Mouse (Mus musculus) brown adipose tissue, adult 24 weeks (tissue): Measurements from ENCODE around the gene Ephb3. TPM values are rescaled to one million over a fixed set of nuclear protein-coding genes. Genes with fewer than 3 reads are reported as not detected.
"Not testable (repeated sequence)": the region's sequence is repeated elsewhere in the genome, so short reads cannot be mapped to it uniquely, and the experiment has no call there.

Experiments used
- H3K27ac ChIP-seq: fragments of 200-500 bp; replicated peaks from 2 replicates; pipeline ENCODE4 v1.5.1; 2012; ENCODE audit warnings: low read depth, mild to moderate bottlenecking, low read length
- H3K4me1 ChIP-seq: fragments of 200-500 bp; 2 replicates; pipeline ENCODE4 v1.6.1; 2012; ENCODE audit warnings: low read length, mixed read lengths; ENCODE audit not compliant: control insufficient read depth, insufficient read depth, insufficient read length
- H3K4me3 ChIP-seq: fragments of 200-500 bp; 2 replicates; pipeline ENCODE4 v1.5.1; 2012; ENCODE audit warnings: low read depth, mild to moderate bottlenecking, low read length, moderate library complexity; ENCODE audit not compliant: insufficient read depth
- polyA plus RNA-seq: library from polyadenylated mRNA; stranded (reverse); fragments of >200 nt; gene quantifications from 2 replicates; pipeline ENCODE4 v1.2.4, GENCODE M21; 2012; ENCODE audit not compliant: missing spikeins, insufficient read depth, insufficient read length

The Ephb3 gene
- polyA plus RNA-seq = not detected in 2 replicates

DNA sequence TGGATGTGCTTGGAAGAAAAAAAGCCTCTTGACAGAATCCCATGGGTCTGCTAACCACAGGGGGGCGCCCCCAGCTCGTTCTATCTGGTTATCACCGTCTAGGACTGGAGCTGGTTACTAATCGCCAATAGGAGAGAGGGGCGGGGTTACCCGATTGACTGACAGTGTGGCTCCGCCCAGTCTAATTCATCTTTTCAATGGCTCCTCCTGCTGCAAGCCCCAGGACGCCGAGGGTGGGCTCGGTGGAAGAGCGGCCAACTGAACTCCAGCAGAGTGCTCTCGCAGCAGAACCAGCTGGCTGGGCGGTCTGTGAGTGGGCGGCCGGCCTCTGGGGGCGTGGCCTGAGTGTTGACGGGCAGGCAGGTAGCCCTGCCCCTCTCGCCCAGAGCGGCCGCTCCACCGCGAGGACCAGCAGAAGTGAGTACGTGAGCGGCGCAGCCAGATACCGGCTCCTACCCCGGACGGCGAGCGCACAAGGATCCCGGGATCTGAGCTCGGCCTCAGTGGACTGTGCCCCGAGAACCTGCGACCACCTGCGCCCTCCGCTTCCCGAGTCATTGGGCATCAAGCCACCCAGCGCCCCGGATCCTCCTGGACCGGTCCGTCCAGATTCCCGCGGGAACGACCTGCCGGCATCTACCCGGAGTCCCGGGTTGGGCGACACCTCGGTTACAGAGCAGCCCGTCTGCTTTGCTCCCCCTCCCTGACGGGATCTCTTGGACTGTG, at the start of gene Ephb3:
TSS of gene Ephb3 (plus strand) at position 389 of the 726 bp plus-strand sequence.
- Histone ChIP-seq H3K4me1 (no peaks in the 10 kb centered on the region), H3K27ac (no peak within 1 kb of the TSS)

DNA sequence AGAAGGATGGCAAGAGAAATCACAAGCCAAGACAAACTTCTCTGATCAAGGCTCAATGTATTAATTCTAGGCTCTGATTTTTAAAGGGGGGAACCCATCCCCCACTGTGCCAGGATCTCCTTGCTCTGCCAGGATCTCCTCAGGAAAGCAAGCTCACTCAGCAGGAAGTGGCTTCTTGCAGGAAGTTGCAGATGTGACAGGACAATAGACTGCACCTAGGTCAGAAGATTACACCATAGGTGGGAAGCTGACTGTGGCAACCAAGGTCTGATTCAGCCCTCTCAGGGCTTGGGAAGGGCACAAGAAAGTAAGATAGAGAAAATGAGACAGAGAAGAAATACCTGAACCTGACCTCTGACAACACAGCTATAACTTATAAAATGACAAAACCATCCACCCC, 48.3 kb upstream of the Ephb3 start:
- not testable (repeated sequence) for H3K27ac ChIP-seq, H3K4me1 ChIP-seq, H3K4me3 ChIP-seq

More for the DNA sequence above, at the start of gene Ephb3:
- H3K4me3 ChIP-seq = peak within 1 kb of the TSS; percentile 55

DNA sequence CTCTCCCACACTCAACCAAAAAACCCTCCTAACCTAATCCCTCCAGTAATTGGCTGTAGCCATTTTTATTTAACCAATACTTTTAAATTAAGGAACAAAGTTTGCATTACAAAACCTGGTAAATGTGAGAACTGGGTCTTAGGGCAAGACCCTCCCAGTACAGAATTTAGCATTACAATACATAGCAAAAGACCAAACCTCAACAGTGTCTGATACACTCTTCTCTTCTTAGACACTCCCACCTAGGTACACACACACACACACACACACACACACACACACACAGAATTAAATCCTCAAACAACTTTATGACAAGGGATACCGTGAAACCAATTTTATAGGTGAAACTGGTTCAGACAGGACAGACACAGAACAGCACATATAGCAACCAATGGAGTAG, 45.3 kb upstream of the Ephb3 start:
- H3K4me1 ChIP-seq, H3K4me3 ChIP-seq, H3K27ac ChIP-seq: not testable (repeated sequence)

DNA sequence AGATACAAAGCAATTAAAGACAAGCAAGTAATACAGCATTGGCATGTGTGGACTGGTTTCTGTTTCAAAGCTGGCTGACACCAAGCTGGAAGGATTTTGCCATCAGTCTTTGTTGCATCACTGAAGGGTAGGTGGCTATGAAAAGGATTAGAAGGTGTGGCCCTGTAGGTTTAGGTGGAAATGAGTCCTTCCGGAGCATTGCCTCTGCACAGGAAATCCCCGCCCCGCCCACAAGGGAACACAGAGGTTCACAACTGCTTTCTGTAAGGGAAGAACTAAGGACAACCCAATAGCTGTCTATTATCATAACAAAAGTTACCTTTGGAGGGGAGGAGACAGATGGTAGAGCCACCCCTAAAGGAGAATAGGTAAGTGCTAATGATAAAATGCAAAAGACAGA, 41.1 kb upstream of the Ephb3 start:
- H3K27ac ChIP-seq, H3K4me3 ChIP-seq, H3K4me1 ChIP-seq: not testable (repeated sequence)

DNA sequence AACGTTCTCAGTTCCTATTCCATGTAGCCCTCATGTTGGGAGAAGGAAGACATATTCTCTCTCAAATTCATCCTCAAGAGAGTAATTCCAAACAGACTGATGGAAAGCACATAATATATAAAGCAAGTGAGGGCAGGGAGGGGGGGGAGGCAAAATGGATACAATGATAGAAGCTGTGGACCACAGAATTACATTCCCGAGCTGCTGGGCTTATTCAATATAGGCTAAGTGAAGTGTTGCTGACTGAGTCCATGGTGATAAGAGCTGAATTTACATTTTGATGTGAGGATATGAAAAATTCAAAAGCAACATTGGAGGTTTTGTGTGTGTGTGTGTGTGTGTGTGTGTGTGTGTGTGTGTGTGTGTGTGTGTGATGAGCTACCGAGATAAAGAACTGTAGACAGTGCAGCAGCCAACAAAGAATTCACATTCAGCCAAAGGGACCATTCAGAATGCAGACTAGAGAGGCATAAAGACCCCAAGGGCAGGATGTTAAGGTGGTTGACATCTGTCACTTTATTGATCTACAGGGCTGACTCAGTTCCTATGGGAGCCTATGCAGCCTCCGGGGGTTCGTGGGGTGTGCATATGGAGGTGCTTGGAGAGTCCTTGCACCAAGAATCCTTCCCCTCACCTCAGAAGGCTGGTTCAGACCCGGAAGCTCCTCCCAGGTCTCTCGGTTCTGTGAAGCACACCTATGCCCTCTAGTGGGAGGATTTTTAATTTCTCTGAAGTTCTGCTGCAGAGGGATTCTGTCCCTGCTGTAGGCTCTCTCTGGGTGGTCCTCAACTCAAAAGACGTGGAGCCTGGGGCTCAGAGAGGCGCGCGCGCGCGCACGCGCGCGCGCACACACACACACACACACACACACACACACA, 39.0 kb upstream of the Ephb3 start:
- not testable (repeated sequence) for H3K4me1 ChIP-seq, H3K27ac ChIP-seq, H3K4me3 ChIP-seq

DNA sequence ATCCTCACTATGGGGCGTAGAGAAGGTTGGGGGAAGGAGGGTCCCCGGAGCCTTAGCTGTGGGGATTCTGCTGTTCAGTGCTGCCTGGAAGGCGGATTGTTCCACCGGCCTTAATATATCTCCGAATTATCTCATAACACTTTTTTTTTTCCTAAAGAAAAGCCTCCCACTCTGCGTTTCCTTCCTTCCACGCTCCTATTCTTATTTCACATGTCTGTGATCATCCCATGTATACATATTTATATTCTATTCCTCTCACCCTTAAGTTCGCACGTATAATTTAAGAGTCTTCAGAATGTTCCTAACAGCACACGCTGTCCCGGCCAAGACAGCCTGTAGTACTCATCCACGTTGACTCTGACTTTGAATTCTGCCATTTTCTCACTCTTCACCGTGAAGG, 35.8 kb upstream of the Ephb3 start:
- Histone ChIP-seq H3K4me1 (no peaks in the 10 kb centered on the region), H3K27ac (no peak overlapping the region), H3K4me3 (no peak overlapping the region)

DNA sequence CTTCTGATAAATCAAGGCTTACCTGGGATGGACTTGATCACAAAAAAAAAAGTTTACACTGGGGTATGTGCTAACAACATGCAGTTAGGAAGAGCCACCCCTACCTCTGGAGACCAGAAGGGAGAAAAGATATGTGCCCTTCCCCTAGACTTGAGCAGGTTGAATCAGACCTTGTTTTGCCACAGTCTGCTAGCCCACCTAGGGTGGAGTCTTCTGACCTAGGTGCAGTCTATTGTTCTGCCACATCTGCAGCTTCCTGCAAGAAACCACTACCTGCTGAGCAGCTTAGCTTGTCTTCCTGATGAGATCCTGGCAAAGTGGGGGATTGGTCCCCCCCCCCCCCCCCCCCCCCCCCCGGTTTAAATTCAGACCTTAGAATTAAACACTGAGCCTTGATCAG, 29.3 kb upstream of the Ephb3 start:
- Histone ChIP-seq H3K27ac (no peak overlapping the region), H3K4me1 (no peaks in the 10 kb centered on the region), H3K4me3 (no peak overlapping the region)

DNA sequence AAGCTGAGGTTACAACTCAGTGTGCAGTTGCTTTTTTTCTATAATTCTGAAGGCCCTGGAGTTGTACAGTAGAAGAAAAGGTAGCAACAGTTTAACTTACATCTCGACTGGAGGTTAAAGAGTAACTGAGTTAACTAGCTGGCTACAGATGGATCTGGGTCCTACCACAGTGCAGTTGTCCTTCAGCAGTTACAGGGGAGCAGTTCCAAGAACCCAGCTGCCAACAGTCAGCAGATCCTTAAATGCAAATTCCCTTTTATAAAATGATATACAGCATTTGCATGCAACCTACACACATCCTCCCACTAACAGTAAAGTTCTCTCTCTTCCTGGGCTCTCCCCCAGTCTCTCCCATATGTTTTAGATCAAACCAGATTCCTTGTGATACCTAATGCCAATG, 22.4 kb upstream of the Ephb3 start:
- Histone ChIP-seq H3K4me3 (no peak overlapping the region), H3K4me1 (no peaks in the 10 kb centered on the region), H3K27ac (no peak overlapping the region)

DNA sequence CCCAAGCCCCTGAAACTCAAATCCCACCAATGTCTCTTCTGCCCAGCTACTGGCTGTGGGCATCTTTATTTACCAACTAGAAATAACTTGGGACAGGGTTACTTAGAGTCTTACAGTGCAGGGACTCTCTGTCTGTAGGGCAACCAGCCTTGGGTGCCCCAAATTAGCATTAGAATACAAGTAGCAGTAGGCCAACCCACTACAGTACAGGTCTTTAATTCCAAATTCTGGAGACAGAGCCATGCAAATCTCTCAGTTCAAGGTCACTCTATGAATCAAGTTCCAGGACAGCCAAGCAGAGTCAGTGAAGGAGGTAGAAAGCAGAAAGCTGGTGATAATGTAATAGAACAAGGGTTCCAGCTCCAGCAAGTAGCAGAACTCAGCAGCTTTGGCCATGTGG, 19.9 kb upstream of the Ephb3 start:
- no peaks in the 10 kb centered on the region for H3K4me1 ChIP-seq
- no peak overlapping the region for H3K27ac ChIP-seq
- H3K4me3 ChIP-seq = no peak overlapping the region

DNA sequence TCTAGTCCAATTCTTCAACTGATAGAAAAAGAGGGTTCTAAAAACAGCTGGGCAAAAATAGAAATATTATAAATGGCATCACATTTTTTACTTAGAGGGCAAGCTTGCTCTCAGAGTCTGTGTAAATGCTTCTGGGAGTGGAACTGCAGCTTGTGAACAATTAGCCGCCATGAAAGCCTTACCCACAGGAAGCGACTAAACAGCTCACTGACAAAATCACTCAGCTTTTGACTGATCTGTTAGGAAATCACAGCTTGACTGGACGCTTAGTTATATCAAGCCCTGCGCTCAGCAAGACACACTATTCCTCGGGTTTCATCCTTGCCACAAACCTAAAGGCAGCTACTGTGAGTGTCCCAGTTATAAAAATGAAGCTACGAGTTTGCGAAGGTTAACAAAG, 17.0 kb upstream of the Ephb3 start:
- no peaks in the 10 kb centered on the region for H3K4me1 ChIP-seq
- H3K4me3 ChIP-seq = no peak overlapping the region
- H3K27ac ChIP-seq = no peak overlapping the region

DNA sequence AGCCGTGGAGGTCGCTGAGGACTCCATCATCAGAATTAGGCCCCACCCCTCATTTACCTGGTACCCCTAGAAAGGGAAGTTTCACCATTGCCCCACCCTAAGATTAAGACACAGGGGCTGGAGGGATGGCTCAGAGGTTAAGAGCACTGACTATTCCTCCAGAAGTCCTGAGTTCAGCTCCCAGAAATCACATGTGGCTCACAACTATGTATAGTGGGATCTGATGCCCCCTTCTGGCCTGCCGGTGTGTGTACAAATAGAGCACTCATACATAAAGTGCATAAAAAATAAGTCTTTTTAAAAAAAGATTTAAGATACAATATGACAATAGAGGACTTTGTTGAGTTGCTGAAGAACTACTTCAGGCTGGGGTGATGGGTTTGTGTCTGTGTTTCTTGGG, 16.2 kb upstream of the Ephb3 start:
- no peak overlapping the region for H3K4me3 ChIP-seq
- no peak overlapping the region for H3K27ac ChIP-seq

DNA sequence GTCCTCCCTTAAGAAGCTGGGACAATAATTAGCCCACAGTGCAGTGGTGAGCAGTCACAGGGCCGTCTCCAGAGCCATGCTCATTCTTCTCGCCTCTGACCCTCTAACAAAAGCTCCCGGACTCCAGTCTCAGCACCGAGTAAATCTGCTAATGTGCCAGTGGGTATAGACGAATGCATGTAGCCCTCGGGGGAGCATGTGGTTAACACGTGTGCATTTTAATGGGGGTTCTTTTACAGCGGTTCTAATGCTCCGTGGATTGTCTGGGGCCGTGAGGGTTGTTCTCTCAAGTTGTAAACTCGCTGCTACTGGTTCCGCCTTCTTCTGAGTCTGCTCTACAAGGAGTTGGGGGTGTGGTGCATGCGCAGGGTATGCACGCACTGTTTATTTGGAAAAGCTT, 13.0 kb upstream of the Ephb3 start:
- Histone ChIP-seq H3K4me1 (no peaks in the 10 kb centered on the region), H3K4me3 (no peak overlapping the region), H3K27ac (no peak overlapping the region)

More for the DNA sequence above, 16.2 kb upstream of the Ephb3 start:
- no peaks in the 10 kb centered on the region for H3K4me1 ChIP-seq

DNA sequence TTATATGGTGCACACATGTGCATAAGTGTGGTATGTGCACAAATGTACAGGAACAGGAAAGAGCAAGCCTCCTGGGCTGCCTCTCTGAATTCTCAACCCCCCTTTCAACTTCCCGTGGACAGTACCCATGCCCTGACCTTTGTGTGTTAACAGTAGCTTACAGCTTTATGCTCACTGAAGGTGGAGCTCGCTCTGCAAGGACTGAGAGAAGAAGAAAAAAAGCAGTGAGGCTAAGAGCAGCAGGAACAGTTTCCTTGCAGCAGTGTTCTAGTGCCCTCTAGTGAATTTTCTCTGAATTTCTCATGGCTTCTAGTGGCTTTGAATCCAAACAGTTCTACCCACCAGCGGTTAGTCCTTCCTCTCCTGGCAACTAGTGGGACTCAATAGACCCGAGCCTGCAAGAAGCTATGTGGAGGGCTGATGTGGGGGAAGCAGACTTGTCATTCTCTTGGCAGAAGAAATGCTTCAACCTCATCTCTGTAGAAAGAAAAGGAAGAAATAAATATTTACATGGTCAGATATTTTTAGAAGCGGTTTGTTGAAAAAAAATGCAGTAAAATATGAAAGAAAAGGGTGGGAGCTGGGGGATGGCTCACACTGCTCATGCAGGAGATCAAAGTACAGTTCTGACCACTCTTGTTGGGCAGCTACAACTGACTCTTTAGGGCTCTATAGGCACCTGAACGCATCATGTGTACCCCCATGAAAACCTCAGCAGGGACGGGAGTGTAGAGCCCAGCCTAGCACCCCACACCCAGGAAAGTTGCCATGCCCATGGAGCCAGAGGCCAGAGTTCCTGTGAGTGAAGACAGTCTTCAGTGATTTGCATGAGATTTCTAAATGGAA, 11.8 kb upstream of the Ephb3 start:
- Histone ChIP-seq H3K27ac (no peak overlapping the region), H3K4me1 (no peaks in the 10 kb centered on the region), H3K4me3 (no peak overlapping the region)

DNA sequence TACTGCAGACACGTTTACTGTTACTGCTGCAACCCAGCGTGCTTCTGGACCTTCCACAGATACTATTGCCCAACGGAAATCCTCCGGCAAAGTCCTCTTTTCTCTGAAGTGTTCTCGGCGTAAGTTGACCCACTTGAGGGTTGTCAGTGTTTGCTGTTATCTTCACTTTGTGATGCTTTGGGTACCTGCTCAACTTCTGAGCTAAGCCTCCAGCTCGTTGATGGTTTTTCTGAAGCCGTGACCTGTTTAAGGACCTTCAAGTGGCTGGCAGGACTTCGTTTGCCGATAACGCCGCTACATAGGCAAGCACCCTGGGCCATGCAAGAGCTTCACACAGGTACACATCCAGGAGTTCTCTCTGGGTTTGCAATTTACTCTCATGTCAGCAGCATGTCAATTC, 10.4 kb upstream of the Ephb3 start:
- no peak overlapping the region for H3K4me3 ChIP-seq
- H3K27ac ChIP-seq = no peak overlapping the region
- no peaks in the 10 kb centered on the region for H3K4me1 ChIP-seq

DNA sequence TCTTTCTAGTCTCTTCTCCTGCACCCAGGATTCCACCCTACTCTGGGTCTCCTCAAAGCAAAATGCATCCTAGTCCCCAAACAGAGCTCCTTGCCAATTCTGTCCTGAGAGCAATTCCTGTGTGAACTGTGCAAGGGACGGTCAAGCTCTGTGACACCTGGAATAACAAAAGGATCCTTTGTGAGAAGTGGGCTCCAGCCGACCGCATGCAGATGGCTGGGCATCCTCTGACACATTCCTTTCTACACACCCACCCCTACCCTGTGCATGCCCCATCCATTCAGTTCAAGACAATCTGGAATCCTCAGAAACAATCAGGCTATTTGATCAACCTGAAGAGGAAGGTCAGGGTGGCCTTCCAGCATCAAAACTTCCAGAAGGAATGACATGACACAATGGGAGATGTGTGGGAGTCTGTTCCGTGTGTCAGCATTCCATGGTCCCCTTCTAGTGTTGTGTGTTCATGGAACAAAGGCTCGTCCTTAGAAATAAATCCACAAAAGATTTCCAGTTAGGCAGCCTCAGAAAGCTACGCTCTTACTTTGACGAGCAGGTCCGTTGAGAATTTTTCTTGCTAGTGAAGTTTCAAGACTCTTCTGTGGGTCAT, 9.2 kb upstream of the Ephb3 start:
- H3K27ac ChIP-seq = no peak overlapping the region
- H3K4me3 ChIP-seq = no peak overlapping the region

More for the DNA sequence above, 9.2 kb upstream of the Ephb3 start:
- no peaks in the 10 kb centered on the region for H3K4me1 ChIP-seq
